Mouse (Mus musculus): ENCODE data around the gene Cpa4.

Cpa4 gene

GRCm38 (mm10) chr6:30596230-30596898, 28.2 kb downstream of the Cpa4 start:
- DNase-seq, result no peak

- DNase-seq, result peak; percentile 20
Observed at GRCm38 (mm10) chr6:30600033-30600432, 31.9 kb downstream of the Cpa4 start.

DNA sequence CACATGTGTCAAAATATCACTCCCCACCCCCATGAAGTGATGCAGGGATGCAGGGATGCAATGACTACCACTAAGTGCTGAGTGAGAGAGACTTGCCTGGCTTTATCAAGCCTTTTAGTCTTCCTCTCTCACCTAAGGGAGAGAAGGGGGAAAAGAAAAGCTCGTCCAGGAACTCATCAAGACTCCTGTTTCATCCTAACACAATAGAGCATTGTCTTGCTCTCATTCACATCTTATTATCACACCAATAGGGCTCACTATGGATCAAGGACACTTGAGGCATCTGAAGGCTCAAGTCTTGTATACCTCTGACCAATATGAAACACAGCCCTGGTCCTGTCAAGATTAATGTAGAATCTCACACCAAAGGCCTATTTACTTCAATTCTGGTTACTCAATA, 32.8 kb downstream of the Cpa4 start:
- no peak for DNase-seq

DNA sequence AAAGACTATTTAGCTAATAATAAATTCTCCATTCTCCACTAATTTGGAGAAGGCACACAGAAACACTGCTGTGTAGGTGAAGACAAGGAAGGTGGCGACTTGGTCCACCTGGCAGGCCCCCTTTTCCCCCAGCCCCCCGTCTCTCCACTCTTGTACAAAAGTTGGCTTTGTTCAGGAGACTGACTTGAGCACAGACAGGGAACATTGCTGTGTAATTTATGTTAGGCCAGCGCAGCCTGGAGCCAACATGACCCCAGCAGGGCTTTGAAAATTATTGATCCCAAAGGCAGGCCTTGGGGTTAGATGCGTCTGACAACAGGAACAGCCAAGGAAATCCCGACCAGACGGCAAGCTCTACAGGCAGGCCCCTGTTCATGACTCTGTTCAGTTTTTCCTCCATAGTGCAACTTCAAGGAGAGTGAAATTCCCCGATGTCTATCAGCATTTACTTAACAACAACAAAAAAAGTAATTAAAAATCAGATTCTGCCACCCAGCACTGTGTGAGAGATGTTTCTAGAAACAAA, 36.2 kb downstream of the Cpa4 start:
- no peak for DNase-seq

- DNase-seq, result no peak
Observed at GRCm38 (mm10) chr6:30605111-30605510, 36.9 kb downstream of the Cpa4 start.

DNA sequence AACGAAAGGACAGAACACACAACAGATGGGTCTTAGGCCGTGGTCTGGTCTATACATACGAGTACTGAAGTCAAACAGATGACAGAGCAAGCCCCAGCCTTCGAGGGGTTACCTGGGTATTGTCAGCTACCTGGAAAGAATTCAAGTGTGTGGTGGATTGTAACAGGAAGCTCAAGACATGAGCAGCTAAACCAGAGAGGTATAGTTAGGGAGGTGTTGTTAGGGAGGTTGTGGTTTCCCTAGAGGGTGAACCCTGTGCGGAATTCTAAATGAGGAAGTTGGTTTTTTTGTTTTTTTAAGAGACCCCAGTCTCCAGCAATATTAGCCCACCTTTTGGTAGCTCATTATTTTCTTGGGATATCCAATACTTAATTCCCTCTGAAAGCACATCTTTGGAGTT, 37.5 kb downstream of the Cpa4 start:
- DNase-seq, result no peak

- no peak for DNase-seq
Observed at GRCm38 (mm10) chr6:30610710-30611109, 42.5 kb downstream of the Cpa4 start, which contains the start of gene Cpa5. TSS of gene Cpa5 (plus strand) at chr6:30611010.

DNA sequence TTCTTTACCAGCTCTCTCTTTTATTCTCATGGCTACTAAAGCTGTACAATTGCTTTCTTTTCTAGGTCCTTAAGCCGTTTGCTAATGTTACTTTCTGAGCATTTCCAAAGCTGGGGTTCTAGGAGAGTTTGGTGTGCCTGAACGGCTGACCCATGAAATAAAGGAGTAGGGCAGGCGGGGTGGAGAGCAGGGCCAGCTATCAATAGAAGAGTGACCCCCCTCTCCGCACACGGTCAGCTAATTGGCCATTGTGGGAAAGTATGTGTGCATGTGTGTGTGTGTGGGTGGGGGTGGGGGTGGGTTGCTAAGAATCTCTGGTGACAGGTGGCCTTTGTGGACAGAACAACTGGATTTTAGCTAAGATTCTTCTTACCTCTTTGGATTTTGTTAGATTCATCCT, 43.0 kb downstream of the Cpa4 start:
- DNase-seq, result no peak

GRCm38 (mm10) chr6:30614251-30614650, 46.1 kb downstream of the Cpa4 start:
- no peak for DNase-seq

DNA sequence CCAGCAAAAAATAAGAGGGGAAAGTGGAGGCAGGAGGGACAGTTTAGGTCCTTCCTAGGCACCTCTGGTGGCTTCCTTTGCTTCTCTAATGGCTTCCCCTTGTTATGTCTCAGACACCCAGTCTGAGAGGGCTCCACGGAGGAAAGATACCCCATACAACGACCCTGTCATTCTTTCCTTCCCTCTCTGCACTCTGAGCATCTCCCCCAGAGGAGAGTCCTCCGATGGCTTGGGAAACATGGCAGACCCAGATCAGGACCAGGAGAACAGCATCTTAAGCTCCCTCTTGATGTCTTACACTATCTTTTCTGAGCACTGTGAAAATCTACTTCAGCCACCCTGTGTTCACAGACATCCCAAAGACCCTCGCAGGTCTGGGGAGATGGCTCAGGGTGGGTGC, 47.6 kb downstream of the Cpa4 start:
- no peak for DNase-seq

GRCm38 (mm10) chr6:30616491-30616941, 48.3 kb downstream of the Cpa4 start:
- DNase-seq, result no peak

- peak; percentile 5 for DNase-seq
Observed at GRCm38 (mm10) chr6:30617020-30617958, 49.1 kb downstream of the Cpa4 start.

DNA sequence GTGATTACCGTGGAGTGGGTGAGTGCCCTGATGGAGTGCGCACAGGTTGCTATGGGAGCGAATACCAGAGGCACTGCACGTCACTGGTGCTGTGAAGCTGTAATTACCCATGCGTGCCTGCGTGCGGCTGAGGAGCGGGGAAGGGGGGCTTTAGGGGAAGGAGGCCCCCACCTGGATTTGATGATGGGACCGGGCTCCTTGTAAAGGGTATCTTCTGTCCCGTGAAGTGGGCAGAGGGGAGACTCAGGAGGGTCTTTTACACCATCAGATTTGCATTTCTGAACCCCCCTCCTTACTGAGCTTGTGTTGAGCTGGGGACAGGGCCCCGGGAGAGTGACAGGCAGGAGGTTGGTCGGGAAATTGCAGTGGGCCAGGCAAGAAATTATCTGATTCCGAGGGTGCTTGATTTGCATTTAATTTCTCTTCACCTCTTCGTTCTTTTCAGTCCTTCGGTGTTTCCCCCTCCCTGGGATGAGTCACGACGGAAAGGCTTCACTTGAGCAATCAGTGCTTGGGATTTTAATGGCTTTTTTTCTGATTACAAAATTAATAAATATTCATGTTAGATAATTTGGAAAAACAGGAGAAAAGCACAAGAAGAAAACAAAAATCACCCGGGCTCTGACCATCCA, 49.9 kb downstream of the Cpa4 start:
- DNase-seq, result no peak

- DNase-seq, result no peak
Observed at GRCm38 (mm10) chr6:30618735-30619134, 50.6 kb downstream of the Cpa4 start.

DNA sequence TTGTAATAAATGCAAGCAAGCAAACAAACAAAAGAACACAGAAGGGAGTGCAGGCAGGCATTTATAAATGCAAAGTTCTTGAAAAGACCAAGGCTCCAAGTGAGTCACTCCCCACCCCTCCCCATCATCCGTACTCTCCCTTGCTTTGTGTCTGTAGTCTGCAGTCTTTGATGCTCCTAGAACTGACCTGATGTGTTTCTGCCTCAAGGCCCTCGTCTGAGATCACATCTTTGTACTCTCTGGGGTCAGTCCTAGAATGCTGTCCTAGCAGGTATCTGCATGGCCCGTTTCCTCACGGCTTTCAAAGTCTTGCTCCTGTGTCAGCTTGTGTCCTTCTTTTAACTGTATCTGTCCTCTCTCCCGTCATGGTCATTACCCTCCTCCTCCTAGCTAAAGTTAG, 51.4 kb downstream of the Cpa4 start:
- DNase-seq, result no peak

GRCm38 (mm10) chr6:30620591-30620990, 52.4 kb downstream of the Cpa4 start:
- no peak for DNase-seq

GRCm38 (mm10) chr6:30620994-30621393, 52.8 kb downstream of the Cpa4 start:
- no peak for DNase-seq

DNA sequence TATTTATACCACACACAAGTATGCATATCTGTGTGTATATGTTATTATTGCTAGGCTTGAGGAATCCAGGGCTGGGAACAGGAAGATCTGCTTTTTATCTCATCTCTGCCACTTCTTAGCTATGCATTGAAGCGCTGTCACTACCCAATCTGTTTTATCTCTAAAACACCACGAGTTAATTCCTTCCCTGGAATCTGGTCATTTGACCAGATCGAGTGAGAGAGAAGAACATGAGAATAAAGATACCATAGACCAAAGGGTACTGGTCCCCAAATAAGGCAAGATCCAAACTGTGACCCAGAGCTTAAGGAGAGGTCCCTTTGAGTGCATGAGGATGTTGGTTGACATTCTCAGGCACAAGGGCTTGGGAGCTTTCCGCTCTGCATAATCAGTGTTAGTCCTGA, 53.8 kb downstream of the Cpa4 start:
- no peak for DNase-seq

DNA sequence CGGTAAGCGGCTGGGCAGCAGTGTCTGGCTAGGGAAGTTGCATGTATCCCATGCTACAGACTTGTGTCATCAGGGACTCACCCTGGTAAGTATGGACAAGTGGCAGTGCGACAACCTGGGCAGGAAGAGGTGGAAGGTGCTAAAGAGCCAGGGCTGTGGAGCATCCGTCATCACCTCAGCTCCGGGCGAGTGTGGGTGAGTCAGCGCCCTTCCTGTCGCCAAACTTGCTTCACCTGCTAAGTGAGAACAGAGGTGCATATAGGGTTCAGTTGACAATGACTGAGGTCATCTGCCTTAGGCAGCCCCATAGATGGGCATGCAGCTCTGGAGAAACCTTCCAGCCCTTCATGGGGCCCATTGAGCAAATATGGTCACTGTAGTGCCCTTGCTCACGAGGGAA, 56.6 kb downstream of the Cpa4 start:
- no peak for DNase-seq

GRCm38 (mm10) chr6:30628152-30628551, 60.0 kb downstream of the Cpa4 start:
- no peak for DNase-seq

GRCm38 (mm10) chr6:30629989-30630388, 61.8 kb downstream of the Cpa4 start:
- no peak for DNase-seq

DNA sequence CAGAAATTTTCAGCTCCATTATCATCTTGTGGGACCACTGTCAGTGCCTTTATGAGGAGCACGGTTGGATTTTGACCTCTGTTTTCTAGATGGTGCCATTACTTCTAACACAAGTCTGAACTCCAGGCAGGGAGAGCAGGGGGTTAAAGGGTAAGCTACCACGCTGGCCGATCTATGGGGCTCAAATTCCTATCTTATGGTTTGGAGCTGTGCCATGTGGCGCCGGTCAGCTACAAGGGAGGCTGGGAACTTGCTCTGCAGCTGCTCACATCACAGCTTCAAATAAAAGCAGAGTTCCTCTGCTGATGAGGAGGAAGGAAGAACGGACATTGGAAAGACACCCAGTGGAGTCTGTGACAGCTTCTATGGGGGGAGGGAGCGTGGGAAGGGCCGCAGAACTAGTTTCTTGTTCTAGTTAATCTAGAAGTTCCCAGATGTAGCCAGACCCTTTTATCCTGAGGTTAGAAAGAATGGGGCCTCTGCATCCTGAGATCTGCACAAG, 67.2 kb downstream of the Cpa4 start:
- no peak for DNase-seq

- DNase-seq, result no peak
Observed at GRCm38 (mm10) chr6:30636186-30636842, 68.1 kb downstream of the Cpa4 start.

Data from kidney, adult 9 months (tissue).